Mouse (Mus musculus): ENCODE measurements around the gene Cldn16. TPM values are rescaled to one million over a fixed set of nuclear protein-coding genes. Genes with fewer than 3 reads are reported as not detected.
"Not testable (repeated sequence)": the region's sequence is repeated elsewhere in the genome, so short reads cannot be mapped to it uniquely, and the experiment has no call there.

Gene Cldn16
- polyA plus RNA-seq, 1 experiment from 2014 or later: not detected

DNA sequence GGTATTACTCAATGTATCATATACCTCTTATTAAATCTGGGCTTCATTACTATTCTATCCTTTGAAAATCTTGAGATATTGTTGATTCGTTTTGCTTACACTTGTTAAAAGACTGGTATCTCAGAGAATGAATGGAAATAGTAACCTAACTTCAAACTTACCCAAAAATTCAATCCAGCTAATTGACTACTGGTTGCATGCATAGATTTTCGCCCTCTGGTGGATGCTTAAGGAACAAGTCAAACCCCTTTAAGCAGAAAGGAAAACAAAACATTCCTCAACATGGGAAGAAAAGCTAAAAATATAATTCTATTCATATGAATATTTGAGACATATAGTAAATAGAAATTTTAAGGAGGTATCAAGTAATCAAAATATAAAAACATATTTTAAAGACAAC lies 32.8 kb downstream of the Cldn16 start:
- Histone ChIP-seq H3K4me2 (no peak overlapping the region), H3K36me3 (no peaks in the 10 kb centered on the region), H3K4me3 (no peak overlapping the region), H3K9ac (no peak overlapping the region), H3K4me1 (replicated peaks) (peaks cover 4% of the 10 kb centered on the region; the same call in 1 of the 2 replicates), H3K27ac (no peak overlapping the region), H3K9me3 (replicated peaks) (no peaks in the 10 kb centered on the region), H3K27me3 (no peaks in the 10 kb centered on the region)
- WGBS: 11% methylated on average over 2 of the region's 2 CpGs
- no peak for ATAC-seq (replicated peaks; ENCODE audit: insufficient number of reproducible peaks, insufficient read depth, low FRiP score, low read depth)

DNA sequence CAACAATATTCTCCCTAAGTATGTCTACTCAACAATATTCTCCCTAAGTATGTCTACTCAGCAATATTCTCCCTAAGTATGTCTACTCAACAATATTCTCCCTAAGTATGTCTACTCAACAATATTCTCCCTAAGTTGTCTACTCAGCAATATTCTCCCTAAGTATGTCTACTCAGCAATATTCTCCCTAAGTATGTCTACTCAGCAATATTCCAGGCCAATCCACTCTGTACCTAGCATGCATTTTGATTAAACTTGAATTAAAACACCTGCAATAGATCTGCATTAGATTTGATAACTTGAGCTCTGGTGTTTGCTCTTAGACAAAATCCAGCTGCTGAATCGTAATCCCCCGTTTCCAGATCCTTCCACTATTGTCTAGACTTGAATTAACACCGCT lies 36.8 kb downstream of the Cldn16 start:
- ATAC-seq (replicated peaks; ENCODE audit: insufficient number of reproducible peaks, insufficient read depth, low FRiP score, low read depth); H3K4me2 ChIP-seq; H3K9me3 ChIP-seq (replicated peaks); H3K4me1 ChIP-seq (replicated peaks); H3K27me3 ChIP-seq; H3K27ac ChIP-seq; H3K4me3 ChIP-seq; H3K9ac ChIP-seq; H3K36me3 ChIP-seq: not testable (repeated sequence)
- 82% methylated on average over 3 of the region's 3 CpGs for WGBS

DNA sequence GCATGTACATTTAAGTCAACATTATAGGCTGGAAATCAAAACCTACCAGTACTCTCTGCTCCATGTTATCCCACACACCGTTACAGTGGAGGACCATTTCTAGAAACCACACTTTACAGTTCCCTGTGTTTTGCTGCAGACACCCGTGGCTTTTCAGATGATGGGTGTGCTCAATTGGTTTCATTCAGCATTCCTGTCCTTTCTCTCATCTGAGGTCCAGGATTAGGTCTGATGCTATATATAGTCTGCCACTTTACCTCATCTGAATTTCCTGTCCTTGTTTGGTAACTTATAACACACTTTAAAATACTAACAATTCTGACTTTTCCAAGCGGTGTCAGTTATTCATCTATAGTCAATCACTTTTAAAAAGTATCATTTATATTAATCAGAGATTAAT lies 37.8 kb downstream of the Cldn16 start:
- Histone ChIP-seq H3K9me3 (replicated peaks) (no peaks in the 10 kb centered on the region), H3K4me2 (no peak overlapping the region), H3K36me3 (no peaks in the 10 kb centered on the region), H3K4me1 (replicated peaks) (peaks cover 4% of the 10 kb centered on the region; the same call in 1 of the 2 replicates), H3K4me3 (no peak overlapping the region), H3K27me3 (no peaks in the 10 kb centered on the region), H3K9ac (no peak overlapping the region), H3K27ac (no peak overlapping the region; the same call in 1 of the 2 replicates)
- no peak for ATAC-seq (replicated peaks; ENCODE audit: insufficient number of reproducible peaks, insufficient read depth, low FRiP score, low read depth)
- WGBS: 47% methylated on average over 3 of the region's 3 CpGs

DNA sequence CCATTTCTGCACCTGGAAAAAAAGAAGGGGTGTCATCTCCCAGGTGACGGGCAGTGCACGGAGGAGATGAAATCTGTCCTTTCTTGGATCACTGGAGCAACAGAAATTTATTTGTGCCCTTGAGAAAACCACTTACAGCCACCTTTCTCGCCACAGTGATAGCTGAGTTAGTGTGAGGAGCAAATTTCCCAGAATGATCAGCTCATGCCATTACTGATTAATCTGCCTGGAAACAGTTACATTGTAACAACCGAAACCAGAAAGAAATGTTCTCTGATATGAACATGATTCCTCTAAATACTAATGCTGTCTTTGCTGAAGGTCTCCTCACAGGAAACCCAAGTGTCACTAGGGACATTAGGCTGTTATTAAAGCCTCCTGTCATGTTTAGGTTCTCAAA lies 42.0 kb downstream of the Cldn16 start:
- Histone ChIP-seq H3K4me2 (no peak overlapping the region), H3K27ac (no peak overlapping the region), H3K4me1 (replicated peaks) (peaks cover 4% of the 10 kb centered on the region; the same call in 1 of the 2 replicates), H3K27me3 (no peaks in the 10 kb centered on the region), H3K9ac (no peak overlapping the region), H3K36me3 (no peaks in the 10 kb centered on the region), H3K4me3 (no peak overlapping the region), H3K9me3 (replicated peaks) (no peaks in the 10 kb centered on the region)
- 77% methylated on average over 4 of the region's 4 CpGs for WGBS
- no peak for ATAC-seq (replicated peaks; ENCODE audit: insufficient number of reproducible peaks, insufficient read depth, low FRiP score, low read depth)

DNA sequence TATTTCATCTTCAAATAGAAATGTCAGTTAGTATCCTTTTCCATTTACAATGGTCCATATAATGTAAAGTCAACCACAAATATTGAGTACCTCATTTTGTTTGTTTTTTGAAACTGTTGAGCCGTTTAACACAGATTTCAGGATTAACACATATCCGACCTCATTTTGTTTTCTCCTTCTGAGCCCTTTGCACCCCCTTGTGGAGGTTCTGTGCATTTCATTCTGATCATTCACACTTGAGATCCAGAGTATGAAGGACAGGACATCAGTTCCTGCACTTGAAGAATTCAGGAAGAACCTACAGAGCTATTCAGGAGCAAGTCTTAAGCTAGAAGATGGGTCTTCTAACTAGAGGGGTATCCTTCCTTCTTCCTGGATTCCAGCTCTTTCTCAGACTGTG lies 56.7 kb downstream of the Cldn16 start:
- no peak for ATAC-seq (replicated peaks; ENCODE audit: insufficient number of reproducible peaks, insufficient read depth, low FRiP score, low read depth)
- Histone ChIP-seq H3K4me3 (no peak overlapping the region), H3K9ac (no peak overlapping the region), H3K27ac (no peak overlapping the region), H3K27me3 (no peaks in the 10 kb centered on the region), H3K4me1 (replicated peaks) (no peaks in the 10 kb centered on the region), H3K4me2 (no peak overlapping the region), H3K36me3 (no peaks in the 10 kb centered on the region), H3K9me3 (replicated peaks) (no peaks in the 10 kb centered on the region)
- WGBS: 44% methylated on average over 2 of the region's 2 CpGs

DNA sequence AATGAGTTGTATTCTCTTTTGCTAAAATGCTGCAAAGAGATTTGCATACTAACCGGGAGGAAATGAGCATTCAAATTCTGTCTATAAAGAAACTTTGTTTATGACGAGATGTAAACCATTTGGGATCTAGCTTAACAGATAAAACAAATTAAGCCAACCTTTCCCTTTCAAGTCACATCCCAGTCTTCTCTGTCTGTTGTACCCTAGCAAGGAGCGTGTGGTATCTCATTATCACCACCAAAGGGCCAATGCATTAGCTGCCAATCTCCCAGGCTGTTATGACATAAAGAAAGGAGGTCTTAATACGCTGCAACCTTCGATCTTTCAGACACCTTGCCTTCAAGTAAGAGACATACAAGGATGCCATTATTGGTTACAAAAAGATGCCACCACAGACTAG lies 62.9 kb downstream of the Cldn16 start:
- no peak overlapping the region for H3K4me3 ChIP-seq
- H3K9me3 ChIP-seq (replicated peaks): no peaks in the 10 kb centered on the region
- 72% methylated on average over 5 of the region's 5 CpGs for WGBS
- no peak for ATAC-seq (replicated peaks; ENCODE audit: insufficient number of reproducible peaks, insufficient read depth, low FRiP score, low read depth)
- no peak overlapping the region for H3K4me2 ChIP-seq
- H3K27me3 ChIP-seq: no peaks in the 10 kb centered on the region
- H3K27ac ChIP-seq: no peak overlapping the region
- H3K36me3 ChIP-seq: no peaks in the 10 kb centered on the region
- H3K9ac ChIP-seq: no peak overlapping the region
- H3K4me1 ChIP-seq (replicated peaks): no peaks in the 10 kb centered on the region

DNA sequence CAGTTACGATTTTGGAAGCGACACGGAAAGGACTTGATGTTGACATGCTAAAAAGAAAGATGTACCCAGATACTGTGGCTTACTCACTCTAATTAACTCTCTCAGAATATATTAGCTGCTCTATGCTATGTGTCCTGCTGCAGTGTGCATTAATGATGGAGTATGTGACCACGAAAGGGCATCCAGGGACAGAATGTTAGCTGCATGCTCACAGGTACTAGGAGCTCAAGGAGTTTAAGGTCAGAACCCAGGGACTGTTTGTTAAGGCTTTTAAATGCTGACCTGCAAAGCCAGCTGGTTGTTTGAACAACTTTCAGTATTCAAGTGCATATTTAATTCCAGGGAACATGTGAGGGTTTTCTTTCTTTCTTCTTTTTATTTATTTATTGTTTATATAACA lies 63.7 kb downstream of the Cldn16 start, which contains the start of gene Tmem207:
TSS of gene Tmem207 (minus strand) at position 101 of the 400 bp plus-strand sequence.
- no peak within 1 kb of the TSS for H3K4me2 ChIP-seq
- no peaks in the 10 kb centered on the region for H3K36me3 ChIP-seq
- ATAC-seq (replicated peaks; ENCODE audit: insufficient number of reproducible peaks, insufficient read depth, low FRiP score, low read depth): no peak
- no peak within 1 kb of the TSS for H3K9ac ChIP-seq
- 92% methylated on average over 4 of the region's 4 CpGs for WGBS
- H3K27ac ChIP-seq: no peak within 1 kb of the TSS
- H3K4me3 ChIP-seq: no peak within 1 kb of the TSS
- no peaks in the 10 kb centered on the region for H3K27me3 ChIP-seq
- H3K4me1 ChIP-seq (replicated peaks): no peaks in the 10 kb centered on the region
- no peaks in the 10 kb centered on the region for H3K9me3 ChIP-seq (replicated peaks)

DNA sequence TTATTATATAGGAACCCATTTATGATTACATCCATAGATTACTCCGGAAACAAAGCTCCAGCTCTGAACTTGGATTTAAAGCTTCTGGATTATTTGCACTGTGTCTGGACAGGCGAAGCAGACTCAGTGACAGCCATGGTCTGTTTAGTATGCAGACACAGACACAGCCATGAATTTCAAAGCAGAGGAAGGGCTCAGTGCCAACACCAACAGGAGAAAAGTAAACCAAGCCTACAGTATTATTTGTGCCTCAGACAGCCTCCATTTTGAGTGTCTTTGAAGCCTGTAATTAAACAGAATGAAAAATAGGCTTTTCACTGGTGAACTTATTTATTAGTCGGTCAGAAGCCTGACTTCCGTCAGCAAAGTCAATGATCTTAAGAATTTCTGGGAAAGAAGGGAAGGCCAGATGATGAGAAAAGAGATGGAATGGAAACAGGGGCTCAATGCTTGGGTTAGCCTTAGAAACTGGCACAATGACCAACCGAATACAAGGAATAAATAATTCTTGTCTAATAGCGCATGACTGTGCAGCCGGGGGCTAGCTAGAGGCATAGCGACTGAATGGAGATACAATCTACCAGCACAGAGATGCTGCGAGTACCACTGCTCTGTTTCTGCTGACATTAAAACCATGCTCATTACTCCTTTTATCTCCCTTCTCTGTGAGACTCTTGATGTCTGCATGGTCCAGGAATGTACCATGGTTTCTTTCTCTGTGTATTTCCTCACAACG lies 65.2 kb downstream of the Cldn16 start:
- WGBS: 65% methylated on average over 10 of the region's 10 CpGs
- Histone ChIP-seq H3K4me3 (no peak overlapping the region), H3K4me2 (no peak overlapping the region), H3K4me1 (replicated peaks) (no peaks in the 10 kb centered on the region), H3K9ac (no peak overlapping the region), H3K9me3 (replicated peaks) (no peaks in the 10 kb centered on the region), H3K36me3 (no peaks in the 10 kb centered on the region), H3K27me3 (no peaks in the 10 kb centered on the region), H3K27ac (no peak overlapping the region)
- ATAC-seq (replicated peaks; ENCODE audit: insufficient number of reproducible peaks, insufficient read depth, low FRiP score, low read depth): no peak

DNA sequence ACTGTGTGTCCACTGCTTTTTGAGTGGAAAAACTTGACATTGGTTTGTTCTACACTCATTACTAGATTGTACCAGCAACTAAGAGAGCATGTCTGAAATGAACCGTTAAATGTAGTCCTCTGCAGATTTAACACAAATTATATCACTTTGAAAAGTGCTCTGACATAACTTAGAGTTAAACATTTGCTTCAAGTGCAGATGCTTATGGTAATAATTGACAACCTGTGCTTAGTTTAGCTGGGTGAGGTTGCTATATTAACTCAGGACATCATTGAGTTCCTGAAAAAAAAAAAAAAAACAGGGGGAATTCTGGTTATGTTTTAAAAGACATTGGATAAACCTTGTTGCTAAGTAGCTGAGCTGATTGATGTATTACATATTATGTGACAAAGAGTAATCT lies 67.5 kb downstream of the Cldn16 start:
- H3K9ac ChIP-seq: no peak overlapping the region
- no peak overlapping the region for H3K27ac ChIP-seq
- no peak overlapping the region for H3K4me2 ChIP-seq
- H3K27me3 ChIP-seq: no peaks in the 10 kb centered on the region
- no peak for ATAC-seq (replicated peaks; ENCODE audit: insufficient number of reproducible peaks, insufficient read depth, low FRiP score, low read depth)
- no peaks in the 10 kb centered on the region for H3K4me1 ChIP-seq (replicated peaks)
- 75% methylated on average over 1 of the region's 1 CpGs for WGBS
- H3K4me3 ChIP-seq: no peak overlapping the region
- no peaks in the 10 kb centered on the region for H3K36me3 ChIP-seq
- H3K9me3 ChIP-seq (replicated peaks): no peaks in the 10 kb centered on the region

DNA sequence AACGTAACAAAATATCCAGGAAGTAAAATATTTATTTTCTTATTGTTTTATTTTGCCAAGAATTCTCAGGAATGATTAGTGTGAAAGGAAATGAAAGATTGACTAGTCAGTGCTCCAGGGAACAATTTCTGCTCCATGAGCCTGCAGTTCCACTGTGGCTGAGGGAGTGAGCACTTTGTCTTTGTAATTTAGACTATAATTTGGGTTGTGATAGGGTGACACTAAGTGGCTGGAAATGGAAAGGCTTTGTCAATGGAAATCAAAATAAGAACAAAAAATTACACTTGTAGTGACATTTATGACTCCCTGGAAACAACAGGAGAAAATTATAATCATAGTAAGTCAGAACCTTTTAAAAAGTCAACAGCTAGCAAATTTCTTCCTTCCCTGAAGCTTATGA lies 69.4 kb downstream of the Cldn16 start:
- WGBS: 74% methylated on average over 1 of the region's 1 CpGs
- H3K4me2 ChIP-seq: no peak overlapping the region
- no peak for ATAC-seq (replicated peaks; ENCODE audit: insufficient number of reproducible peaks, insufficient read depth, low FRiP score, low read depth)
- no peaks in the 10 kb centered on the region for H3K9me3 ChIP-seq (replicated peaks)
- H3K4me1 ChIP-seq (replicated peaks): no peaks in the 10 kb centered on the region
- H3K9ac ChIP-seq: no peak overlapping the region
- no peak overlapping the region for H3K4me3 ChIP-seq
- H3K27me3 ChIP-seq: no peaks in the 10 kb centered on the region
- no peaks in the 10 kb centered on the region for H3K36me3 ChIP-seq
- H3K27ac ChIP-seq: no peak overlapping the region
